Comparison of ENCODE assay signal across 8 mouse cellular contexts in the genomic region with DNA sequence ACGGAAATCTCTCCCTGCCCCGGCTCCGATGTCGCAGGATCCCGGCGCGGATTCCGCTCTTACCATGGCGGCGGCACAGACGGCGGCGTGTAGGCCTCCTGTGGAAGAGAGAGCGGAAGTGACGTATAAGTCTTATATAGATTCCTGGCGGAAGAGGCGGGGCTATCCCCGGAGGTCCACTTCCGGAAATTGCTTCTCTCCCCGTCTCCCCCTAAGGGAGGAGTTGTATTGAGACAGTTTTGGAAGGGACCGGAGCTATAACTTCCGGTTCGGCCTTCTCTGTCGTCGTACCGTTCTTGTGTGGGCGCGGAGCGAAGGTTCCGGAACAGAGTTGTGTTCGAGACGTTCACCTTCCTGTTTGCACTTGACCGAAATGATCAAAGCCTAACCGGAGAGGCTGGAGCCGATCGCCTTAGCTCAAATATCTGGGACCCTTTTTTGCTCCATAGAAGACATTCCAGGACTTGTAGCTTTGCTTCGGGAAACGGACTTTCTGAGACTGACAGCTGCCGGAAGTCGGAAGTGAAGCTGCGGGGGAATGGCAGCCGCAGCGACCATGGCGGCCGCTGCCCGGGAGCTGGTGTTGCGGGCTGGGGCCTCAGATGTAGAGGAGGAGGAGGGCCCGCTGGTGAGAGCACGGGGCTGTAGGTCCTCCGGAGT. TPM values are rescaled to one million over a fixed set of nuclear protein-coding genes. Genes with fewer than 3 reads are reported as not detected.
DNase-seq lines count a peak whose midpoint lies in the region; ATAC-seq and TF ChIP-seq lines count a peak whose summit lies in the region.

A gene (plus strand): TSS at position 258 of the 660 bp plus-strand sequence.
A gene (minus strand): TSS at position 447 of the 660 bp plus-strand sequence.

- peak within 1 kb of the TSS; percentile 68 for H3K27ac ChIP-seq in cortical plate, adult 2 months (ENCODE audit: insufficient read depth, low read length)

- no peak for TF ChIP-seq CTCF in cortical plate, adult 2 months (IDR thresholded peaks at IDR 0.05; ENCODE audit: extremely low read depth, insufficient read depth, low read length)

- peak within 1 kb of the TSS; percentile 80 for H3K4me3 ChIP-seq in cortical plate, adult 2 months (ENCODE audit: insufficient read depth, low read length)
- H3K4me3 ChIP-seq in megakaryocyte, embryonic 14.5 days (replicated peaks), result peak within 1 kb of the TSS; percentile 98

- peak; percentile 93 to 95 for DNase-seq in gastrocnemius, adult 8-10 months (ENCODE audit: low spot score in 2 of 2)
- DNase-seq in hindlimb bud, embryonic 11.5 days (ENCODE audit: extremely low spot score, low read depth, low spot score), result peak; percentile 99
- DNase-seq in left cerebral cortex, adult 8-10 months (ENCODE audit: low spot score in 2 of 2), result peak; percentile 92 to 97
- DNase-seq in right cerebral cortex, postnatal 10 days (ENCODE audit: low spot score in 2 of 2), result peak; percentile 97 to 98
- peak; percentile 91 for DNase-seq in urinary bladder, postnatal 25 days (ENCODE audit: low spot score)

- H3K9me3 ChIP-seq in megakaryocyte, embryonic 14.5 days, result no peaks in the 10 kb centered on the region

- H3K4me1 ChIP-seq in cortical plate, adult 2 months (ENCODE audit: control insufficient read depth, insufficient read depth, low read length), result no peaks in the 10 kb centered on the region; the same call in 1 of the 2 replicates
- H3K4me1 ChIP-seq in megakaryocyte, embryonic 14.5 days, result peaks cover 58% of the 10 kb centered on the region

- no peaks in the 10 kb centered on the region for H3K27me3 ChIP-seq in megakaryocyte, embryonic 14.5 days (replicated peaks)

- peaks cover 64% of the 10 kb centered on the region for H3K36me3 ChIP-seq in megakaryocyte, embryonic 14.5 days (replicated peaks; ENCODE audit: low read length)

- TF ChIP-seq POLR2A in cortical plate, adult 2 months (IDR thresholded peaks at IDR 0.05; ENCODE audit: extremely low read depth, insufficient read depth, low read length), result peak; percentile 89

- ATAC-seq in activated CD4-positive, CD25-positive, alpha-beta regulatory T cell, adult 4 months, result peak; percentile 77

RNA-seq across cellular contexts. Expression of the first gene that starts in this region (rescaled TPM):
- polyA plus RNA-seq in activated CD4-positive, CD25-positive, alpha-beta regulatory T cell, adult 4 months (2017; shearing (Covaris generic)), result 10 to 100 TPM; 25.1 to 28.2 TPM
- polyA plus RNA-seq in cortical plate, adult 2 months (2012; rRNA removed), result 79.3 and 82.2 TPM in 2 replicates
- total RNA-seq in gastrocnemius, adult 8-10 months (2022), result 10 to 100 TPM; 32.0 to 34.6 (median 32.5) TPM
- 10 to 100 TPM; 70.6 to 79.6 (median 72.8) TPM for total RNA-seq in left cerebral cortex, adult 8-10 months (2022)
- polyA plus RNA-seq in megakaryocyte, embryonic 14.5 days (2012; ENCODE audit: insufficient read depth, low replicate concordance), result 75.8 and 138 TPM in 2 replicates

RNA-seq across cellular contexts. Expression of the second gene that starts in this region (rescaled TPM):
- 1,000 to 10,000 TPM; 6,680 to 7,218 TPM for polyA plus RNA-seq in activated CD4-positive, CD25-positive, alpha-beta regulatory T cell, adult 4 months (2017; shearing (Covaris generic))
- 410 and 435 TPM in 2 replicates for polyA plus RNA-seq in cortical plate, adult 2 months (2012; rRNA removed)
- 100 to 1,000 TPM; 380 to 500 (median 432) TPM for total RNA-seq in gastrocnemius, adult 8-10 months (2022)
- total RNA-seq in left cerebral cortex, adult 8-10 months (2022), result 100 to 1,000 TPM; 328 to 351 (median 339) TPM
- 17.5 and 129 TPM in 2 replicates for polyA plus RNA-seq in megakaryocyte, embryonic 14.5 days (2012; ENCODE audit: insufficient read depth, low replicate concordance)

Comparison
In these comparisons a context has a peak if more than half of its experiments do, and no peak if none do; other contexts are left out.
1. Peak in every context shown above with its lines: DNase-seq, ATAC-seq, H3K4me3 ChIP-seq and H3K27ac ChIP-seq.
2. RNA of the second gene that starts in this region (polyA plus RNA-seq): 6,680 to 7,218 TPM in activated CD4-positive, CD25-positive, alpha-beta regulatory T cell, adult 4 months; 410 to 435 TPM in cortical plate, adult 2 months and 17.5 to 129 TPM in megakaryocyte, embryonic 14.5 days; every median in the first group is over 10 times any median in the second.